Mouse (Mus musculus) limb, embryonic 11.5 days (tissue): ENCODE results near the gene Zfhx3. TPM values are rescaled to one million over a fixed set of nuclear protein-coding genes. Genes with fewer than 3 reads are reported as not detected.

Experiments
- ATAC-seq: fragments of 200-750 bp; cut with Nextera tagmentation; 2 replicates; pipeline ENCODE4 v1.8.0; 2017; ENCODE audit warnings: low read depth; ENCODE audit not compliant: insufficient number of reproducible peaks, low FRiP score, low TSS enrichment
- DNase-seq: peaks from one replicate; pipeline ENCODE4 v3.0.0-alpha.2; 2015; ENCODE audit warnings: low spot score
- H3K27ac ChIP-seq: fragments of 300-500 bp; sonication (generic); replicated peaks from 2 replicates; pipeline ENCODE4 v1.5.1; 2014; ENCODE audit warnings: low read depth, mild to moderate bottlenecking, low read length
- H3K27me3 ChIP-seq: fragments of 300-500 bp; sonication (generic); 2 replicates; pipeline ENCODE4 v1.6.1; 2014; ENCODE audit warnings: mild to moderate bottlenecking, low read length, mixed read lengths; ENCODE audit not compliant: control insufficient read depth, insufficient read depth
- H3K36me3 ChIP-seq: fragments of 300-500 bp; sonication (generic); 2 replicates; pipeline ENCODE4 v1.6.1; 2014; ENCODE audit warnings: mild to moderate bottlenecking, low read length, moderate library complexity, mixed read lengths; ENCODE audit not compliant: control insufficient read depth, insufficient read depth
- H3K4me1 ChIP-seq: fragments of 300-500 bp; sonication (generic); 2 replicates; pipeline ENCODE4 v1.6.1; 2014; ENCODE audit warnings: low read length, mixed read lengths; ENCODE audit not compliant: control insufficient read depth, insufficient read depth
- H3K4me2 ChIP-seq: fragments of 300-500 bp; sonication (generic); 2 replicates; pipeline ENCODE4 v1.6.1; 2014; ENCODE audit warnings: low read depth, mild to moderate bottlenecking, moderate library complexity; ENCODE audit not compliant: severe bottlenecking
- H3K4me3 ChIP-seq: fragments of 300-500 bp; sonication (generic); 2 replicates; pipeline ENCODE4 v1.5.1; 2014; ENCODE audit warnings: low read depth, low read length
- H3K9ac ChIP-seq: fragments of 300-500 bp; sonication (generic); 2 replicates; pipeline ENCODE4 v1.6.1; 2014; ENCODE audit warnings: mild to moderate bottlenecking, low read length
- H3K9me3 ChIP-seq: fragments of 300-500 bp; sonication (generic); 2 replicates; pipeline ENCODE4 v1.6.1; 2016; ENCODE audit warnings: low read length; ENCODE audit not compliant: control insufficient read depth
- WGBS: fragments of 180-500 bp; shearing (Covaris S2); extraction: QIAGEN DNeasy Blood & Tissue Kit; methylation state at CpG from one replicate; pipeline ENCODE4 v1.1.7; 2014; 5-methylcytosine and 5-hydroxymethylcytosine counted together
- polyA plus RNA-seq: library from polyadenylated mRNA; unstranded; fragments of >200 nt; fragmentation: Nextera tagmentation; extraction: Ambion mirVana; gene quantifications from 2 replicates; pipeline ENCODE4 v1.2.1, GENCODE M21; 2014

Gene Zfhx3
- polyA plus RNA-seq, 1 experiment from 2014 or later = 36.4 TPM

DNA sequence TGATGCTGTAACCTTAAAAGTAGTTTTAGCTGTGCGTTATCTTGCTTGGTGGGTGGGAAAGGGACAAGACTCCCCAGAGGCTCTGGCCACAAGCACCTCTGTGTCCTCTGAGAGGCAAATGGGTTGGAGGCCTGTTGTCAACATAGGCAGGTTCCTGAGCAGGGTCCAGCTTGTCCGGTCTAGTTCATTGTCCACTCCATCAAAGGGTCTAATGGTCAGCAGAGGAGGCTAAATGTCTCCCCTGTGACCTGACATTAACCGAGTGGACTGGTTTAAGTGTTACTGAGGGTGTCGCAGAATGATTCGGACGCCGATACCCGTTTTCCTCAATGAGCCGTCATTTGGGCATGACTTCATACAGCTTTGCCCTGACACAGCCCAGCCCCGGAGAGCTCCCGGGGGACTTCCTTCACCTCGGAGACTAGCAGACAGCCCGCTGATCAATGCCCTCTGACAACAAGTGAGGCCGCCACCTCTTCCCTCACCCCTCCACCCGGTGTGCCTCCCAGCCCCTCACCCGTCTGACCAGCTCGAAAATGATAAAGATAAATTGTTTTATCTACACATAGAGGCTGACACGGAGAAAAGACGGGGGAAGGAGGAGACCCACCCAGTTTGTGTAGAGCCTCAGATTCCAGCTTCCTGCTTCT, 298.7 kb downstream of the Zfhx3 start:
- ATAC-seq (no peak), DNase-seq (no peak)
- H3K27me3 ChIP-seq = no peaks in the 10 kb centered on the region
- WGBS = 25% methylated on average over 19 of the region's 19 CpGs
- peak overlapping the region; percentile 30; the same call in 1 of the 2 replicates for H3K4me2 ChIP-seq
- no peaks in the 10 kb centered on the region for H3K9me3 ChIP-seq
- no peak overlapping the region for H3K27ac ChIP-seq
- no peaks in the 10 kb centered on the region for H3K36me3 ChIP-seq
- H3K9ac ChIP-seq = 0 out of 2 replicates have a peak overlapping the region, but pooled peaks have one; percentile 9
- peaks cover 9% of the 10 kb centered on the region for H3K4me1 ChIP-seq
- no peak overlapping the region for H3K4me3 ChIP-seq

DNA sequence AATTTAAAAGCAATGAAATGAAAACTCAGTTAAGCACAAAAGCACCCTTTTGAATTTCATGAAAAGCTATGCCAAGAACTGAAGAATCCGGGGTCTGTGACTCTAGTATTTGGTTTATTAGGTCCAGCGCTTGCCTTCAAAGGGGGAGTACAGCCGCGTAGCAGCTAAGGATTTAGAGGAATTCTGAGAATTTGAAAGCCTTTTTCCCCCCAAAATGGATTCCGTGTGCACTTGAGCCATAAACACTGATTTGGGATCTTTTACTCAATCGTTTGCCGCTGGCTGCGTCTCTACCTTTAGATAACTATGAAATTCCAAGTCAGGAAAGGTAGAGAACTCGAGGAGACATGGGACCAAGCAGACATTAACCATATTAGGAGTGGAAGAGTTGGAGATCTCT, 300.8 kb downstream of the Zfhx3 start:
- no peak overlapping the region for H3K4me2 ChIP-seq
- H3K4me1 ChIP-seq = peaks cover 9% of the 10 kb centered on the region
- no peaks in the 10 kb centered on the region for H3K9me3 ChIP-seq
- WGBS = 26% methylated on average over 9 of the region's 9 CpGs
- ATAC-seq (no peak), DNase-seq (peak; percentile 48)
- H3K9ac ChIP-seq = no peak overlapping the region
- H3K27me3 ChIP-seq = no peaks in the 10 kb centered on the region
- no peaks in the 10 kb centered on the region for H3K36me3 ChIP-seq
- H3K27ac ChIP-seq = no peak overlapping the region
- no peak overlapping the region for H3K4me3 ChIP-seq

DNA sequence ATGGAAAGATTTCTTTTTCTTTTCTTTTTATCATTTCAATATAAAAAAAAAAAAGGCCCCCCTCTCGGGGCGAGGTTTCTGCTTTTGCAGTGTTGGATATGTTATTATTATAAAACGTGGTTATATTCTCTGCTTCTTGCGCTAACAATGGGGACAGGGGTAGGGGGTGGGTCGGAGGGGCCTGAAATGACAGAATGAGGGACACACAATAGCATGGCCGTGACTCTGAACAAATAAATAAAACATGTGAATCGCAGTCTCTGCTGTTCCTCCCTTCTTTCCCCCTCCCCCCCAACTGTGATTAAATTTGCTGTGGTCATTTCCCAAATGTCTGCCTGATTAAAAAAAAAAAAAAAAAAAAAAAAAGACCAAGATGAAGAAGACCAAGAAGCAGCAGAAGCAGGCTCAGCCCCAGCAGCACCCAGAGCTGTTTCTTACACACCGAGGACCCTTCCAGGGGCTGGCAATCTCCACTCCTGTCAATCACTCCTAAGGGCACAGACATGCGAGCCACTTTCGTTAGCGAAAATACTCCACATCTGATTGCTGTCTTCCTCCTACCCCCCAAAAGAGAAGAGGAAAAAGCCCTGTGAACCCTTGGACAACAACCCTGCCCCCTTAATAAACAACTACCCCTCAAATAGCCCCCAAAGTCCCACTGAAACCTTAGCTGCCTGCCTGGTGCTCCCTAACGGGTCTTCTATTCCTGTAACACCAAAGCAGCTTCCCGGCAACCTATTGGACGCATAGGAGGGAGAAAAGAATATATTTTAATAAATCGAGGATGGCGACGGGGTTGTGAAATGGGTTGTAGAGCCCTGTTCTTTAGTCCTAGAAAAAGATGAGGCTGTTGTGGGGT, 302.4 kb downstream of the Zfhx3 start:
- Histone ChIP-seq H3K27me3 (no peaks in the 10 kb centered on the region), H3K36me3 (no peaks in the 10 kb centered on the region), H3K4me2 (no peak overlapping the region), H3K9ac (no peak overlapping the region), H3K4me3 (no peak overlapping the region), H3K4me1 (peaks cover 9% of the 10 kb centered on the region), H3K27ac (no peak overlapping the region), H3K9me3 (no peaks in the 10 kb centered on the region)
- WGBS = 65% methylated on average over 17 of the region's 17 CpGs
- DNase-seq (no peak), ATAC-seq (no peak)

DNA sequence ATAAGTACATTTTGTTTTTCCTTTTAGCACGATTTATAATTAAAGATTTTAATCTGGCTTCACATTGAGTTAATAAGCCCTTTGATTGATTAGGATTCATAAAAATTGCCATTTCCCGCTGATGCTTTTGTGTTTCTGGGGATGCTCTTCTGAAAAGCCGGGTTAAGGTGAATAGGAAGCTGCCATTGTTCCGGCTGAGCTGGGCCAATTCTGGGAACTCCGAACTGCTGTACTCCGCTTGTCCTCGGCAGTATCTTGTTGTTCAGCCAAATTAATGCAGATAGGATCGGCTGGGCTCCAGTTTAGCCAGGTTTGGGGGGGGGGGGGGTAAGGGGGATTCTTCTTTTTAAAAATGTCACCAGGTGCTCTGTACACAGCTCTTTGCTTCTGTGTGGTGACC, 303.1 kb downstream of the Zfhx3 start:
- no peaks in the 10 kb centered on the region for H3K9me3 ChIP-seq
- no peak for ATAC-seq
- 81% methylated on average over 8 of the region's 8 CpGs for WGBS
- H3K4me3 ChIP-seq = no peak overlapping the region
- H3K27ac ChIP-seq = no peak overlapping the region
- no peak for DNase-seq
- no peak overlapping the region for H3K4me2 ChIP-seq
- H3K27me3 ChIP-seq = no peaks in the 10 kb centered on the region
- H3K36me3 ChIP-seq = no peaks in the 10 kb centered on the region
- H3K9ac ChIP-seq = no peak overlapping the region
- peaks cover 9% of the 10 kb centered on the region for H3K4me1 ChIP-seq

DNA sequence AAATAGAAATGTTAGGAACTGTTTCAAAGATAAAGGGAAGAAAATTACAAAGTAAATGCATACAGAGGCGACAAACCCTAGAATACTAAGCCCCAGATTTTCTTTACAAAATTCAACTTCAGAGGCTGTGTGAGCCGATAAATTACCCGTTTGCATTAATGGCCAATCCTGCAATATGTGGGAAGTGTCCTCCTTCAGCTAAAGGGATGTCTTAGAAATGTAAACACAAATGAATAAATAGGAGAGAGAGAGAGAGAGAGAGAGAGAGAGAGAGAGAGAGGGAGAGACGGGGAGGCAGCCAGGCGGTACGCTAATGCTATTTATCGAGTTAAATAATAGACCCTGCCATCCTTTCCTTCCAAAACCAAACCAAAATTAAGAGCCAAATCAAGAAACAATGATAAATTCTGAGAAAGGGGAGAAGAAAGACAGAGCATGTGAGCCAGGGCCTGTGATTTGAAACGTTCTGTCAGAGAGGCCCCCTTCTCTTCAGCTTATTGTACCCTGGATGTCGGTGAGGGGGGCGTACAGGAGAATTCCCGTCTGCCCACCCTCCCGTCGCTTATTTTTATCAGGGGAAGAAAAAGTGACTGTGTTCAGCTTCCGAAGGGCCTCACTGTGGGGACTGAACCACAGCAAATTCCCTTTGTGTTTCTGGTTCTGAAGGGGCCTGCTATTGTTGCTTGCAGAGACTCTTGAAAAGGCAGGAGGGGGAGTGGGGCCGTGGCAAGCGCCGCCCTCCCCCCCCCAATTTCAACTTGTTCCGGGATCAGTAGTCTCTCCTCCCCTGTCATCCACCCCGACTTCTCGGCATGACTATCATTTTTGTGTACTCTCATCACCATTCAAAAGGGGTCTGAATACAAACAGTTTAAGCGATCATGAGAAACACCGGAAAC, 303.8 kb downstream of the Zfhx3 start:
- Histone ChIP-seq H3K4me1 (peaks cover 5% of the 10 kb centered on the region), H3K4me3 (no peak overlapping the region), H3K9ac (no peak overlapping the region), H3K4me2 (no peak overlapping the region), H3K27ac (no peak overlapping the region), H3K27me3 (no peaks in the 10 kb centered on the region), H3K36me3 (no peaks in the 10 kb centered on the region), H3K9me3 (no peaks in the 10 kb centered on the region)
- no peak for DNase-seq
- no peak for ATAC-seq
- WGBS = 81% methylated on average over 22 of the region's 22 CpGs

DNA sequence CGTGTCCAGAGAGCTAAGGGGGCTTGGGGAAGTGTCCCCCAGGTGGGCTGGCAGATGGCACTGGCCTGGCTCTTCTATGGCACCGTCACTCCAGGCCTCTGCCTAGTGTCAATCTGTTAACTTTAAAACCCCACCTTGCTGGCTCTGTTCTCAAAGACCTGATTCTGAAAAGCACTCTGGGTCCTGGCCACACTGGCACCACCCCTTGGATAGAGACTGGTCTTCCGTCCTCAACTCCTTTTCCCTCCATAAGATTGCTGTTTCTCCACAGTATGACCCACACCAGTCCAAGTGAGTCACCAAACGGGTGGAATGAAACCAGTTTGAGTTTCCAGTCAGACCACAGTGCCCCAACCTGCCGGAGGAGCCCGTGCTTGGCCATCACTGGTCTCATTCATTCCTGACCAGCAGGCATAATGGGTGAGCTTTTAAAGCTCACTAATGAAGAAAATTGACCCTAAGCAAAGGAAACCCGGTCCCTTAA, 304.5 kb downstream of the Zfhx3 start:
- Histone ChIP-seq H3K27ac (no peak overlapping the region), H3K4me1 (peaks cover 4% of the 10 kb centered on the region), H3K4me3 (no peak overlapping the region), H3K27me3 (no peaks in the 10 kb centered on the region), H3K36me3 (no peaks in the 10 kb centered on the region), H3K4me2 (no peak overlapping the region), H3K9ac (no peak overlapping the region), H3K9me3 (no peaks in the 10 kb centered on the region)
- ATAC-seq = no peak
- no peak for DNase-seq
- WGBS = 56% methylated on average over 7 of the region's 7 CpGs

DNA sequence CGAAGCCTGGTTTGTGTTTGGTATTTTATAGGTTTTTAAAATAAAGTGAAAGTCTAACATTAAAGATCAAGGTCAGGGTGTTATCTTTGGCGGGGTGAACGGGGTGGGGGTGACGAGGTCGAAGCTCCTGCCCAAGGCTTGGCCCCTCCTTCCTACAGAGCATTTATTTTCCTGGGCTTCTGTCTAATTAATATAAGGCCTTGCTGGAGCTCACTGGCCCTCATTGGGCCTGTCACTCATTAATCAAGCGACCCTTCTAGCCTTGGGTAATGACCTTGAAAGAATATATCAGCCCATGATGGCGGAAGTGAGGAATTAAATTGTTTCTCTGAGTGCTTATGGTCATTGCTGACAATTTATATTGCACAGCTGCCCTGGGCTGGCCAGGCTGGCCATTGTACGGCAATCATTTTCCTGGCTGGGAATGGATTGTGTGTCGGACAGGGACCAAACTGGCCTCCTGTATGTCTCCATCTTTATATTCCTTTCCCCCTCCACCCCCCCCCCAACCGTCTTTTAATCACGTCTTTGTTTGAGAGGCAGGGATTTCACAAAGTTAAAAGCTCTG, 322.2 kb downstream of the Zfhx3 start:
- no peak for DNase-seq
- no peaks in the 10 kb centered on the region for H3K27me3 ChIP-seq
- no peak overlapping the region for H3K4me3 ChIP-seq
- 0 out of 2 replicates have a peak, but pooled peaks cover 5% of the 10 kb centered on the region for H3K4me1 ChIP-seq
- 0 out of 2 replicates have a peak overlapping the region, but pooled peaks have one; percentile 8 for H3K27ac ChIP-seq
- no peak overlapping the region for H3K9ac ChIP-seq
- no peaks in the 10 kb centered on the region for H3K9me3 ChIP-seq
- no peaks in the 10 kb centered on the region for H3K36me3 ChIP-seq
- 13% methylated on average over 11 of the region's 11 CpGs for WGBS
- no peak overlapping the region for H3K4me2 ChIP-seq
- ATAC-seq = no peak

DNA sequence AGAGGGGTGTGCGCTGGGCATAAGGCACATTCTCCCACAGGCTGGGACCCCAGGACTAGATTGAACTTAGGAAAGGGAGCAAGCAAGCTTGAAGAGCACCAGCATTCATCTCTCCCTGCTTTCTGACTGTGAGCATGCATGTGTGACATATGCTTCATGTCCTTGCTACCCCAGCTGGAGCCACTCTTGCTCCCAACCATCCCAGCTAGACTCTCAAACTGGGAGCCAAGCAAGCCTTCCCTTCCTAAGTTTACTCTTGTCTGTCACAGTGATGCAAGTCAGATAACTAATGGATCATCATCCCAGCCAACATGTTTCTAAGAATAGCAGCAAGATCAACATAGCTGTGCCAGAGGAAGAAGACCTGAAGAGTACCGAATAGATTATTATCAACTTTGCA, 335.5 kb downstream of the Zfhx3 start:
- ATAC-seq (no peak), DNase-seq (no peak)
- Histone ChIP-seq H3K4me2 (no peak overlapping the region), H3K4me1 (no peaks in the 10 kb centered on the region), H3K9me3 (no peaks in the 10 kb centered on the region), H3K36me3 (no peaks in the 10 kb centered on the region), H3K9ac (no peak overlapping the region), H3K27me3 (no peaks in the 10 kb centered on the region), H3K4me3 (no peak overlapping the region), H3K27ac (no peak overlapping the region)
- WGBS = 93% methylated on average over 2 of the region's 2 CpGs
